Comparison of ENCODE assay signal across 14 mouse cellular contexts in genomic region chr8:123799885-123800284, GRCm38 (mm10). TPM values are rescaled to one million over a fixed set of nuclear protein-coding genes. Genes with fewer than 3 reads are reported as not detected.
DNase-seq lines count a peak whose midpoint lies in the region; ATAC-seq and TF ChIP-seq lines count a peak whose summit lies in the region.
"Had no signal": no experiment of that assay in that cellular context is flagged by ENCODE, and none has a peak within 500 bp of the region (broad histone marks: within the 10 kb centered on the region; RNA-seq: fewer than 3 reads in every experiment).

No protein-coding gene starts in this region.

- TF ChIP-seq POLR2A in testis, adult 2 months (IDR thresholded peaks at IDR 0.05; ENCODE audit: control insufficient read depth, low read depth, low read length) = no peak

- DNase-seq in testis, postnatal 10 days (ENCODE audit: low spot score) = no peak
- peak; percentile 95 for DNase-seq in embryonic facial prominence, embryonic 11.5 days (ENCODE audit: low spot score)
- DNase-seq in frontal cortex, postnatal 25 days (ENCODE audit: low spot score in 2 of 2) = no peak
- no peak for DNase-seq in urinary bladder, postnatal 36 days (ENCODE audit: low spot score in 2 of 2)
- DNase-seq: cerebellum, adult 2 months; lung, adult 2 months; retina, postnatal 1 day had no signal

- no peaks in the 10 kb centered on the region for H3K27me3 ChIP-seq in testis, adult 2 months (ENCODE audit: control insufficient read depth, insufficient read depth, low read length)
- H3K27me3 ChIP-seq in embryonic facial prominence, embryonic 11.5 days (ENCODE audit: control insufficient read depth, insufficient read depth, low read length) = no peaks in the 10 kb centered on the region
- H3K27me3 ChIP-seq in limb, embryonic 13.5 days = no peaks in the 10 kb centered on the region
- H3K27me3 ChIP-seq: Patski had no signal

- no peak overlapping the region for H3K4me3 ChIP-seq in testis, adult 2 months (ENCODE audit: control insufficient read depth, low read depth, low read length)
- no peak overlapping the region for H3K4me3 ChIP-seq in embryonic facial prominence, embryonic 11.5 days (ENCODE audit: low read depth, low read length)
- H3K4me3 ChIP-seq in limb, embryonic 13.5 days = no peak overlapping the region
- H3K4me3 ChIP-seq: layer of hippocampus, adult 2 months; left cerebral cortex, adult 2 months had no signal

- TF ChIP-seq CTCF in testis, adult 2 months (IDR thresholded peaks at IDR 0.05; ENCODE audit: control insufficient read depth, insufficient read depth, insufficient replicate concordance, low read depth, low read length) = no peak

- no peak overlapping the region for H3K9ac ChIP-seq in embryonic facial prominence, embryonic 11.5 days (replicated peaks; ENCODE audit: low read length)
- H3K9ac ChIP-seq in limb, embryonic 13.5 days = no peak overlapping the region

- no peaks in the 10 kb centered on the region for H3K9me3 ChIP-seq in embryonic facial prominence, embryonic 11.5 days (replicated peaks; ENCODE audit: control insufficient read depth, low read length)
- H3K9me3 ChIP-seq in limb, embryonic 13.5 days = no peaks in the 10 kb centered on the region; the same call in 1 of the 2 replicates

- peak; percentile 60; the same call in 1 of the 2 replicates for ATAC-seq in embryonic facial prominence, embryonic 11.5 days (replicated peaks; ENCODE audit: insufficient number of reproducible peaks, low FRiP score, low TSS enrichment, low read depth)
- peak; percentile 32; the same call in 1 of the 2 replicates for ATAC-seq in limb, embryonic 13.5 days (ENCODE audit: low FRiP score, low read depth)
- no peak for ATAC-seq in erythroblast, adult 5-6 weeks (replicated peaks; ENCODE audit: low FRiP score, poor library complexity, severe bottlenecking)
- ATAC-seq: hindbrain, postnatal 0 days; Patski had no signal

- 24% methylated on average over 3 of the region's 3 CpGs for WGBS in embryonic facial prominence, embryonic 11.5 days
- 14% methylated on average over 3 of the region's 3 CpGs for WGBS in limb, embryonic 13.5 days

- no peaks in the 10 kb centered on the region; the same call in 1 of the 2 replicates for H3K4me1 ChIP-seq in testis, adult 2 months (ENCODE audit: control insufficient read depth, insufficient read depth, low read length)
- H3K4me1 ChIP-seq in embryonic facial prominence, embryonic 11.5 days (ENCODE audit: control insufficient read depth, insufficient read depth, low read length) = no peaks in the 10 kb centered on the region
- H3K4me1 ChIP-seq in limb, embryonic 13.5 days = 0 out of 2 replicates have a peak, but pooled peaks cover 4% of the 10 kb centered on the region

- no peaks in the 10 kb centered on the region for H3K36me3 ChIP-seq in testis, adult 2 months (ENCODE audit: control insufficient read depth, insufficient read depth, low read length)
- H3K36me3 ChIP-seq in embryonic facial prominence, embryonic 11.5 days (replicated peaks; ENCODE audit: control insufficient read depth, insufficient read depth, low read depth, low read length) = no peaks in the 10 kb centered on the region
- no peaks in the 10 kb centered on the region for H3K36me3 ChIP-seq in limb, embryonic 13.5 days

- H3K4me2 ChIP-seq in embryonic facial prominence, embryonic 11.5 days (ENCODE audit: low read depth, low read length) = no peak overlapping the region; the same call in 1 of the 2 replicates
- no peak overlapping the region for H3K4me2 ChIP-seq in limb, embryonic 13.5 days (replicated peaks)

- H3K27ac ChIP-seq in testis, adult 2 months (ENCODE audit: control insufficient read depth, insufficient read depth, low read depth, low read length) = 0 out of 2 replicates have a peak overlapping the region, but pooled peaks have one; percentile 6
- no peak overlapping the region; the same call in 1 of the 2 replicates for H3K27ac ChIP-seq in embryonic facial prominence, embryonic 11.5 days (replicated peaks; ENCODE audit: low read depth, low read length)
- H3K27ac ChIP-seq in limb, embryonic 13.5 days = no peak overlapping the region; the same call in 1 of the 2 replicates
- H3K27ac ChIP-seq: hindbrain, postnatal 0 days; layer of hippocampus, adult 2 months; left cerebral cortex, adult 2 months had no signal

RNA-seq across cellular contexts. Expression of gene Rab4a, which starts 5.9 kb away (rescaled TPM):
- polyA plus RNA-seq in testis, adult 2 months (2012; rRNA removed) = 5.3 and 8.9 TPM in 2 replicates
- polyA plus RNA-seq in embryonic facial prominence, embryonic 11.5 days (2014; fragmentation: Nextera tagmentation; extraction: Ambion mirVana) = 56.7 and 57.3 TPM in 2 replicates
- polyA plus RNA-seq in limb, embryonic 13.5 days (2015; fragmentation: Nextera tagmentation; extraction: Ambion mirVana) = 47.5 and 49.9 TPM in 2 replicates
- 2.1 and 8.5 TPM in 2 replicates for total RNA-seq in erythroblast, adult 5-6 weeks (2015; ENCODE audit: low replicate concordance)
- 1.7 and 2.6 TPM in 2 replicates for total RNA-seq in erythroblast, adult 5-6 weeks (2017; ENCODE audit: low replicate concordance)
